Comparison of ENCODE assay signal across 8 mouse cellular contexts in the genomic region with DNA sequence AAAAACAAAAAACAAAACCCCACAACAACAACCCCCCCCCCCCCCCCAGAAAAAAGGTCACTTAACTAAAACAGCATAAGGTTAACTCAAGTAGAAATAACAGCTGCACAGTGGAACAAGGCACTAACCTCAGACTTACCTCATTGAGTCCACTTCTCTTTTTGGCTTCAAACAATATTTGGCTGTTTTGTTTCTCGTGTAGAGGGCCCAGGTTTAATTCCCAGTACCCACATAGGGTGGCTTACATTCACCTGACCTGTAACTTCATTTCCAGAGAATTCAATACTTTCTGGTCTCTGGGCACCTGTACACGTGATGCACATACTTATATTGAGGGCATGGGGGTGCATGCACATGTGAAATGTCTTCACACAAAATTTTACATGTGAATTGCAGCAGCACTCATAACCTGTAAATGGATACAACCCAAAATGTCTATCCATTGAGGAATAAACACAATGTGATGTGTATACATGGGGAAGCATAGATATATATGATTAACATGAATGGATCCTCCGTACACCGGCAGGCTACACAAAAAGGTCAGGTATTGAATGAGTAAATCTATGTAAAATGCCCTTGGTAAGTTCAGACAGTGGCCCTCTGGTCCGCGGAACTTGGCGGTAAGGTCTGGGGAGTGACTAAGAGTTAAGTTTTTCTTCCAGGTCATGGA. TPM values are rescaled to one million over a fixed set of nuclear protein-coding genes. Genes with fewer than 3 reads are reported as not detected.
A peak's percentile ranks its signal among the peaks of the same experiment; 100 is the strongest.
DNase-seq lines count a peak whose midpoint lies in the region; ATAC-seq and TF ChIP-seq lines count a peak whose summit lies in the region.

No protein-coding gene starts in this region.

- H3K9ac ChIP-seq in limb, embryonic 14.5 days (ENCODE audit: low read depth, low read length, severe bottlenecking): no peak overlapping the region
- no peak overlapping the region; the same call in 1 of the 2 replicates for H3K9ac ChIP-seq in stomach, postnatal 0 days (ENCODE audit: low read length)

- WGBS in limb, embryonic 14.5 days: 13% methylated on average over 7 of the region's 7 CpGs
- WGBS in stomach, postnatal 0 days: 10% methylated on average over 7 of the region's 7 CpGs

- no peak for TF ChIP-seq CTCF in stomach, postnatal 0 days (IDR thresholded peaks at IDR 0.05; ENCODE audit: low read depth)

- H3K9me3 ChIP-seq in erythroblast, embryonic 14.5 days (ENCODE audit: control insufficient read depth, low read length): no peaks in the 10 kb centered on the region
- H3K9me3 ChIP-seq in limb, embryonic 14.5 days (ENCODE audit: control insufficient read depth, low read length): no peaks in the 10 kb centered on the region
- no peaks in the 10 kb centered on the region for H3K9me3 ChIP-seq in stomach, postnatal 0 days (ENCODE audit: control insufficient read depth, low read length)

- TF ChIP-seq EP300 in stomach, postnatal 0 days (optimal IDR thresholded peaks at IDR 0.05): no peak

- no peak for TF ChIP-seq POLR2A in limb, embryonic 14.5 days (IDR thresholded peaks at IDR 0.05; ENCODE audit: borderline replicate concordance, extremely low read depth, insufficient read depth, insufficient read length)

- H3K36me3 ChIP-seq in erythroblast, embryonic 14.5 days (ENCODE audit: control insufficient read depth): peaks cover 32% of the 10 kb centered on the region
- H3K36me3 ChIP-seq in limb, embryonic 14.5 days (ENCODE audit: control insufficient read depth, insufficient read depth, low read length): peaks cover 28% of the 10 kb centered on the region
- peaks cover 11% of the 10 kb centered on the region for H3K36me3 ChIP-seq in stomach, postnatal 0 days (ENCODE audit: control insufficient read depth, insufficient read depth, low read length)

- H3K27me3 ChIP-seq in erythroblast, embryonic 14.5 days (ENCODE audit: control insufficient read depth): no peaks in the 10 kb centered on the region
- no peaks in the 10 kb centered on the region for H3K27me3 ChIP-seq in limb, embryonic 14.5 days (ENCODE audit: control insufficient read depth, insufficient read depth, low read length)
- no peaks in the 10 kb centered on the region for H3K27me3 ChIP-seq in stomach, postnatal 0 days (ENCODE audit: control insufficient read depth, insufficient read depth, low read length)

- peak overlapping the region; percentile 90; the same call in 1 of the 2 replicates for H3K4me2 ChIP-seq in limb, embryonic 14.5 days (replicated peaks; ENCODE audit: low read depth, low read length, severe bottlenecking)
- 0 out of 2 replicates have a peak overlapping the region, but pooled peaks have one; percentile 11 for H3K4me2 ChIP-seq in stomach, postnatal 0 days (replicated peaks; ENCODE audit: low read depth)

- H3K4me3 ChIP-seq in erythroblast, embryonic 14.5 days (replicated peaks): peak overlapping the region; percentile 68
- H3K4me3 ChIP-seq in limb, embryonic 14.5 days (replicated peaks; ENCODE audit: low read length): peak overlapping the region; percentile 68; the same call in 1 of the 2 replicates
- H3K4me3 ChIP-seq in stomach, postnatal 0 days (ENCODE audit: low read depth, low read length): no peak overlapping the region

- peaks cover 76% of the 10 kb centered on the region for H3K4me1 ChIP-seq in erythroblast, embryonic 14.5 days (ENCODE audit: control insufficient read depth)
- peaks cover 32% of the 10 kb centered on the region for H3K4me1 ChIP-seq in limb, embryonic 14.5 days (ENCODE audit: control insufficient read depth, insufficient read depth, low read length)
- H3K4me1 ChIP-seq in stomach, postnatal 0 days (replicated peaks; ENCODE audit: control insufficient read depth, insufficient read depth): peaks cover 2% of the 10 kb centered on the region; the same call in 1 of the 2 replicates

- peak; percentile 22 for DNase-seq in retina, embryonic 14.5 days (ENCODE audit: low spot score)
- no peak for DNase-seq in retina, postnatal 1 day
- DNase-seq in limb, embryonic 14.5 days (ENCODE audit: low spot score): no peak
- no peak for DNase-seq in stomach, postnatal 0 days (ENCODE audit: low spot score)
- DNase-seq in cerebellum, postnatal 25 days: no peak
- DNase-seq in cerebellum, postnatal 10 days: no peak

- no peak for ATAC-seq in erythroblast, adult 5-6 weeks (replicated peaks; ENCODE audit: low FRiP score, poor library complexity, severe bottlenecking)
- no peak for ATAC-seq in limb, embryonic 14.5 days (ENCODE audit: low FRiP score, low read depth)
- ATAC-seq in stomach, postnatal 0 days (ENCODE audit: low FRiP score, low TSS enrichment): no peak

- no peak overlapping the region for H3K27ac ChIP-seq in limb, embryonic 14.5 days (replicated peaks; ENCODE audit: low read depth, low read length)
- H3K27ac ChIP-seq in stomach, postnatal 0 days (replicated peaks): no peak overlapping the region

RNA-seq across cellular contexts. Expression of gene Lrsam1, which starts 4.2 kb away (rescaled TPM):
- 0.18 and 0.20 TPM in 2 replicates for polyA plus RNA-seq in erythroblast, embryonic 14.5 days (2012)
- total RNA-seq in erythroblast, adult 5-6 weeks (2015; ENCODE audit: low replicate concordance): 3.1 and 6.5 TPM in 2 replicates
- total RNA-seq in erythroblast, adult 5-6 weeks (2017; ENCODE audit: low replicate concordance): 1.7 and 3.5 TPM in 2 replicates
- polyA plus RNA-seq in limb, embryonic 14.5 days (2012; rRNA removed): 18.0 and 20.3 TPM in 2 replicates
- 9.4 and 11.5 TPM in 2 replicates for polyA plus RNA-seq in limb, embryonic 14.5 days (2014; fragmentation: Nextera tagmentation; extraction: Ambion mirVana)
- polyA plus RNA-seq in stomach, postnatal 0 days (2015; fragmentation: Nextera tagmentation; extraction: Ambion mirVana): 5.3 and 5.5 TPM in 2 replicates

RNA-seq across cellular contexts. Expression of gene Rpl12, which starts 4.3 kb away (rescaled TPM):
- polyA plus RNA-seq in erythroblast, embryonic 14.5 days (2012): 157 and 173 TPM in 2 replicates
- 305 and 430 TPM in 2 replicates for total RNA-seq in erythroblast, adult 5-6 weeks (2015; ENCODE audit: low replicate concordance)
- 287 and 320 TPM in 2 replicates for total RNA-seq in erythroblast, adult 5-6 weeks (2017; ENCODE audit: low replicate concordance)
- polyA plus RNA-seq in limb, embryonic 14.5 days (2012; rRNA removed): 1,366 and 1,484 TPM in 2 replicates
- 237 and 247 TPM in 2 replicates for polyA plus RNA-seq in limb, embryonic 14.5 days (2014; fragmentation: Nextera tagmentation; extraction: Ambion mirVana)
- polyA plus RNA-seq in stomach, postnatal 0 days (2015; fragmentation: Nextera tagmentation; extraction: Ambion mirVana): 141 and 157 TPM in 2 replicates

RNA-seq across cellular contexts. Expression of gene Slc2a8, which starts 16.2 kb away (rescaled TPM):
- 4.3 and 7.0 TPM in 2 replicates for polyA plus RNA-seq in erythroblast, embryonic 14.5 days (2012)
- 1.2 and 2.3 TPM in 2 replicates for total RNA-seq in erythroblast, adult 5-6 weeks (2015; ENCODE audit: low replicate concordance)
- total RNA-seq in erythroblast, adult 5-6 weeks (2017; ENCODE audit: low replicate concordance): 0.34 and 0.98 TPM in 2 replicates
- 26.0 and 40.6 TPM in 2 replicates for polyA plus RNA-seq in limb, embryonic 14.5 days (2012; rRNA removed)
- 16.8 and 20.4 TPM in 2 replicates for polyA plus RNA-seq in limb, embryonic 14.5 days (2014; fragmentation: Nextera tagmentation; extraction: Ambion mirVana)
- polyA plus RNA-seq in stomach, postnatal 0 days (2015; fragmentation: Nextera tagmentation; extraction: Ambion mirVana): 12.1 and 12.8 TPM in 2 replicates
